Mouse (Mus musculus) heart, embryonic 15.5 days (tissue): Measurements from ENCODE around the gene Stac. TPM values are rescaled to one million over a fixed set of nuclear protein-coding genes. Genes with fewer than 3 reads are reported as not detected.
A peak's percentile ranks its signal among the peaks of the same experiment; 100 is the strongest.

Source experiments
- ATAC-seq: fragments of 200-750 bp; cut with Nextera tagmentation; replicated peaks from 2 replicates; pipeline ENCODE4 v1.8.0; 2017; ENCODE audit warnings: low read depth, moderate TSS enrichment; ENCODE audit not compliant: insufficient number of reproducible peaks, insufficient read depth, low FRiP score
- H3K27ac ChIP-seq: fragments of 300-500 bp; sonication (generic); 2 replicates; pipeline ENCODE4 v1.5.1; 2015; ENCODE audit warnings: mild to moderate bottlenecking, inconsistent platforms
- H3K27me3 ChIP-seq: fragments of 300-500 bp; sonication (generic); 2 replicates; pipeline ENCODE4 v1.6.1; 2015; ENCODE audit warnings: inconsistent platforms
- H3K36me3 ChIP-seq: fragments of 300-500 bp; sonication (generic); 2 replicates; pipeline ENCODE4 v1.6.1; 2015; ENCODE audit warnings: mild to moderate bottlenecking, inconsistent platforms
- H3K4me1 ChIP-seq: fragments of 300-500 bp; sonication (generic); replicated peaks from 2 replicates; pipeline ENCODE4 v1.6.1; 2015; ENCODE audit warnings: inconsistent platforms
- H3K4me2 ChIP-seq: fragments of 300-500 bp; sonication (generic); 2 replicates; pipeline ENCODE4 v1.6.1; 2015; ENCODE audit warnings: inconsistent platforms, mild to moderate bottlenecking, moderate library complexity
- H3K4me3 ChIP-seq: fragments of 300-500 bp; sonication (generic); 2 replicates; pipeline ENCODE4 v1.5.1; 2015; ENCODE audit warnings: mild to moderate bottlenecking, inconsistent platforms
- H3K9ac ChIP-seq: fragments of 300-500 bp; sonication (generic); 2 replicates; pipeline ENCODE4 v1.6.1; 2015; ENCODE audit warnings: mild to moderate bottlenecking, inconsistent platforms
- H3K9me3 ChIP-seq: fragments of 300-500 bp; sonication (generic); replicated peaks from 2 replicates; pipeline ENCODE4 v1.6.1; 2016; ENCODE audit warnings: inconsistent platforms
- WGBS: fragments of 180-500 bp; shearing (Covaris S2); methylation state at CpG from one replicate; pipeline ENCODE4 v1.1.7; 2015; ENCODE audit warnings: mixed read lengths; 5-methylcytosine and 5-hydroxymethylcytosine counted together
- polyA plus RNA-seq: library from polyadenylated mRNA; unstranded; fragments of >200 nt; fragmentation: Nextera tagmentation; extraction: Ambion mirVana; gene quantifications from 2 replicates; pipeline ENCODE4 v1.2.1, GENCODE M21; 2015

Stac gene
- polyA plus RNA-seq, 1 experiment from 2014 or later = 1.3 TPM

- 90% methylated on average over 2 of the region's 2 CpGs for WGBS
- no peak overlapping the region for H3K4me3 ChIP-seq
- no peaks in the 10 kb centered on the region for H3K4me1 ChIP-seq
- no peak overlapping the region for H3K4me2 ChIP-seq
- no peak overlapping the region for H3K27ac ChIP-seq
- ATAC-seq = no peak
- no peaks in the 10 kb centered on the region for H3K9me3 ChIP-seq
- H3K27me3 ChIP-seq = no peaks in the 10 kb centered on the region
- no peak overlapping the region for H3K9ac ChIP-seq
- no peaks in the 10 kb centered on the region for H3K36me3 ChIP-seq
These were observed 102.6 kb downstream of the Stac start for GRCm38 (mm10) chr9:111587527-111587926.

DNA sequence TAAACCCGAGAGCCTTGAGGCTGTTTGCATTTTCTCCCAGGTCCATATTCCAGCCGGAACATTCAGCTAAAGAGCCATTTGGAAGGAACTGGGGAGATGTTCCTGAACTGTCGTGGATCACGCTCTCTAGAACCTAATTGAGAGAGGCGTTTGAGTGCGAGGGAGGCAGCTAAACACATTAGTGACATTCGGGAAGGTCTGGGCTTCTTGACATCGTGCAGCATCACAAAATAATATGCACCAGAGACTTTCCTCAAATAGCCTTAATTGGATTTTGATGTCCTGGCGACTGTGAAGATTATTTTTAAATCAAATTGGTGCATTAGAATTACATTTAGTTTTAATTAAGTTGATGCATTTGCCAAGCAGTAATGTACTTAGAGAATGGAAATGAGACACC is 111.4 kb downstream of the Stac start:
- WGBS = 62% methylated on average over 9 of the region's 9 CpGs
- H3K4me2 ChIP-seq = no peak overlapping the region
- ATAC-seq = no peak

GRCm38 (mm10) chr9:111577453-111577852 is 112.7 kb downstream of the Stac start:
- Histone ChIP-seq H3K36me3 (no peaks in the 10 kb centered on the region), H3K4me2 (no peak overlapping the region), H3K9ac (no peak overlapping the region), H3K4me1 (peaks cover 5% of the 10 kb centered on the region), H3K27me3 (no peaks in the 10 kb centered on the region), H3K27ac (no peak overlapping the region), H3K4me3 (no peak overlapping the region), H3K9me3 (no peaks in the 10 kb centered on the region)
- ATAC-seq = no peak
- WGBS = 71% methylated on average over 6 of the region's 6 CpGs

More for the DNA sequence above, 111.4 kb downstream of the Stac start:
- Histone ChIP-seq H3K36me3 (no peaks in the 10 kb centered on the region), H3K4me3 (no peak overlapping the region), H3K9ac (no peak overlapping the region), H3K4me1 (peaks cover 3% of the 10 kb centered on the region), H3K27me3 (no peaks in the 10 kb centered on the region), H3K9me3 (no peaks in the 10 kb centered on the region), H3K27ac (no peak overlapping the region)

DNA sequence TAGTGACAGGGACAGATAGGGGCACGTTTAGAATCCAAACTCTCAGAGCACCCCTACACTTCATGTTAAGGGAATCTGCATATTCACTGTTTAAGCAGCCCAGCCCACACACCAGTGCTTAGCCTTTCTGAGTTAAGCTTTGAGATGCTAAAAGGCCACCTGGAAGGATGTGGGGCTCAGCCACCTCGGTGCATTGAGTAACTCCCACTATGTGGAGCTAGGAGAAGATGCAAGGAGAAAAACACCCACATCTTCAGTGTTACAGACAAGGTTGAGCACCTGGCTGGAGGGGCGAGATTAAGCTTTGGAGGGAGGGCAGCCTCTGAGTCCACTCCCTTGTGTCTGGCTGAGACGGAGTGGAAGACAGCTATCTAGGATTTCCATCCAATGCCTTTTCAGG is 114.3 kb downstream of the Stac start:
- H3K27ac ChIP-seq = no peak overlapping the region
- no peaks in the 10 kb centered on the region for H3K9me3 ChIP-seq
- no peak for ATAC-seq
- H3K4me1 ChIP-seq = peaks cover 5% of the 10 kb centered on the region
- 41% methylated on average over 4 of the region's 4 CpGs for WGBS
- H3K4me3 ChIP-seq = no peak overlapping the region
- H3K36me3 ChIP-seq = no peaks in the 10 kb centered on the region
- H3K4me2 ChIP-seq = no peak overlapping the region
- H3K27me3 ChIP-seq = no peaks in the 10 kb centered on the region
- H3K9ac ChIP-seq = no peak overlapping the region

DNA sequence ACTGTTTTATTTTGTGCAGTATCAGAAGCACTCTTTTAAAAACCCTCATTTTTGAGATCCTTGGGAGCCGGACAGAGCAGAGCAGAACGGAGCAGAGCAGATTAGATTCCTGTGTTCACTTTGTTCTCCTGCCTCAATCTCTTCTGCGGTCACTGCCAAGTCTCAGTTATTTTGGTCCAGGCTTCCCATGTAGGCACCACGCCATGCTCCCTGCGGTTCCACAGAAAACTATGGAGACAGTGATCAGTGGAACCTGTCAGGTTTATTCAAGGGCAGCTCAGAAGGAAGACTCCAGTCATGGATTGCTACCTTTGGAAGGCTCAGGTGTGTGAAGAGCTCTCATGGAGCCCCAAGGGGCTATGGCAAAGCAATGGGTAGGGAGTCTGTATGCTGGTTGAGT is 116.3 kb downstream of the Stac start:
- H3K9ac ChIP-seq = no peak overlapping the region
- no peak for ATAC-seq
- 54% methylated on average over 5 of the region's 5 CpGs for WGBS

GRCm38 (mm10) chr9:111571619-111572018 is 118.5 kb downstream of the Stac start:
- ATAC-seq = no peak
- Histone ChIP-seq H3K9ac (no peak overlapping the region), H3K4me2 (no peak overlapping the region), H3K4me3 (no peak overlapping the region), H3K4me1 (peaks cover 5% of the 10 kb centered on the region), H3K27ac (no peak overlapping the region), H3K27me3 (no peaks in the 10 kb centered on the region), H3K9me3 (no peaks in the 10 kb centered on the region), H3K36me3 (no peaks in the 10 kb centered on the region)
- 62% methylated on average over 5 of the region's 5 CpGs for WGBS

More for the DNA sequence above, 116.3 kb downstream of the Stac start:
- Histone ChIP-seq H3K27me3 (no peaks in the 10 kb centered on the region), H3K36me3 (no peaks in the 10 kb centered on the region), H3K4me3 (no peak overlapping the region), H3K9me3 (no peaks in the 10 kb centered on the region), H3K4me2 (no peak overlapping the region), H3K4me1 (peaks cover 5% of the 10 kb centered on the region), H3K27ac (no peak overlapping the region)

DNA sequence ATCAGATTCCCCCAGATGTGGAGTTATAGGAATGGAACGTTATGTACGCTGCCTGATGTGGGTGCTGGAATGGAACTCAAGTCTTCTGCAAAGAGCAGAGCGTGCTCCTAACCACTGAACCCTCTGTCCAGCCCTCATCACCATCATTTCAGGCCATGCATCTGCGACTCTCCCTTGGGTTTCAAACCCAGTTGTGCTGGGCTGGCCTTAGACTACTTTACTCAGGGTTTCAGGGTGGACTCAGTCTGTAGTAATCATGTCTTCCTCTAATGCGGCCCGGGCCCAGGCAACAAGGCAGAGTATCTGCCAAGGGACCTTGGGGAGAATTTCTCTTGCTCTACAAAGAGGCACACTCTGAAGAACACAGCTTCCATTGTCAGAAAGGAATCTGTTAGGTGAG is 126.0 kb downstream of the Stac start:
- Histone ChIP-seq H3K9ac (no peak overlapping the region), H3K36me3 (no peaks in the 10 kb centered on the region), H3K27ac (no peak overlapping the region), H3K27me3 (no peaks in the 10 kb centered on the region), H3K9me3 (no peaks in the 10 kb centered on the region), H3K4me3 (no peak overlapping the region), H3K4me2 (no peak overlapping the region), H3K4me1 (peaks cover 7% of the 10 kb centered on the region)
- ATAC-seq = no peak
- 95% methylated on average over 6 of the region's 6 CpGs for WGBS

DNA sequence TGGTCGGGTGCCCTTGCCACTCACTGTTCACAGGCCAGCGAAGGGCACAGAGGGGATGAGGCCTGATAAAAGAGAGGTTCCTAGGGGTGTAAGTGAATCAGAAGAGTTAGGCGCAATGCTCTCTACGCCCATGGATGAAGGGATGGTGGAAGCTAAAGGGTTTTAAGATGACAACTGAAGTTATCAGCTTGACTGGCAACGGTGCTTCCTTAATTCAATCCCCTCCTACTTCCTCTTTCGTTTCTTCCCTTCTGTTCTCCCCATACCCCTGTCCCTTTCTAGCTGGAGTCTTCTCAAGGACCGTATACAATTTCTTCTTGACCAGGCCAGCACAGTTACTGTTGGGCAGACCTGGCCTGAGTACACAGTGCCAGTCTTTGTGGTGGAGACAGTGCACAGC is 126.9 kb downstream of the Stac start:
- Histone ChIP-seq H3K27ac (no peak overlapping the region), H3K27me3 (no peaks in the 10 kb centered on the region), H3K9me3 (no peaks in the 10 kb centered on the region), H3K4me1 (peaks cover 7% of the 10 kb centered on the region), H3K36me3 (no peaks in the 10 kb centered on the region), H3K4me3 (no peak overlapping the region), H3K4me2 (peak overlapping the region; percentile 12; the same call in 1 of the 2 replicates), H3K9ac (no peak overlapping the region)
- WGBS = 65% methylated on average over 7 of the region's 7 CpGs
- no peak for ATAC-seq

- H3K27ac ChIP-seq = no peak overlapping the region; the same call in 1 of the 2 replicates
- no peaks in the 10 kb centered on the region for H3K9me3 ChIP-seq
- ATAC-seq = no peak; the same call in 1 of the 2 replicates
- H3K4me2 ChIP-seq = peak overlapping the region; percentile 12; the same call in 1 of the 2 replicates
- H3K27me3 ChIP-seq = no peaks in the 10 kb centered on the region
- 49% methylated on average over 19 of the region's 19 CpGs for WGBS
- peaks cover 7% of the 10 kb centered on the region for H3K4me1 ChIP-seq
- H3K36me3 ChIP-seq = no peaks in the 10 kb centered on the region
- H3K9ac ChIP-seq = no peak overlapping the region
- no peak overlapping the region for H3K4me3 ChIP-seq
These were observed 127.7 kb downstream of the Stac start for GRCm38 (mm10) chr9:111562217-111562988.

- H3K9ac ChIP-seq = no peak overlapping the region
- WGBS = 40% methylated on average over 3 of the region's 3 CpGs
- no peaks in the 10 kb centered on the region for H3K9me3 ChIP-seq
- H3K4me1 ChIP-seq = no peaks in the 10 kb centered on the region
- H3K36me3 ChIP-seq = no peaks in the 10 kb centered on the region
- ATAC-seq = no peak
- no peak overlapping the region for H3K27ac ChIP-seq
- no peaks in the 10 kb centered on the region for H3K27me3 ChIP-seq
- H3K4me2 ChIP-seq = no peak overlapping the region
- H3K4me3 ChIP-seq = no peak overlapping the region
These were observed 133.4 kb downstream of the Stac start for GRCm38 (mm10) chr9:111556699-111557098.

DNA sequence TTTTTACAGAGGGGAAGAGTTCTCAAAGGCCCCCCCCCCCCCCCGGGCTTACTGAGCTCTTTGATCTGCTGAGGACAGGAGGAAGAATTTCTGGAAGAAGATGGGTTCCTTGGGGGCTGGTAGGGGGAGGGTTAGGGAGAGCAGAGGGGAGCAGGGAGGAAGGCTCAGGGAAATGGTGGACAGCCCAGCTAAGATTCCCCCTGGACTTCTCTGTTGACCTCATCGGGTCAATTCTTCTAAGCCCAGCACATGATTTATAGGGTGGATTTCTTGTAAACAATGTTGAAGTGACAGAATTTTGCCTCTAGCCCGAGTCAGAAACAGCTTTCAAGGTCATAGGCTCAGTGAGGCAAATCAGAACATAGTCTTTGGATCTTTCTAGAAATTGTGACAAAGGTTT is 137.3 kb downstream of the Stac start:
- ATAC-seq = no peak
- WGBS = 47% methylated on average over 3 of the region's 3 CpGs
- no peaks in the 10 kb centered on the region for H3K36me3 ChIP-seq
- H3K9me3 ChIP-seq = no peaks in the 10 kb centered on the region
- H3K9ac ChIP-seq = no peak overlapping the region
- no peaks in the 10 kb centered on the region for H3K27me3 ChIP-seq
- 0 out of 2 replicates have a peak, but pooled peaks cover 5% of the 10 kb centered on the region for H3K4me1 ChIP-seq
- no peak overlapping the region for H3K4me3 ChIP-seq
- H3K27ac ChIP-seq = no peak overlapping the region
- H3K4me2 ChIP-seq = no peak overlapping the region
